Mouse (Mus musculus) forebrain, embryonic 11.5 days (tissue): ENCODE measurements around the gene Ltb. TPM values are rescaled to one million over a fixed set of nuclear protein-coding genes. Genes with fewer than 3 reads are reported as not detected.

Source experiments
- ATAC-seq: fragments of 200-750 bp; cut with Nextera tagmentation; replicated peaks from 2 replicates; pipeline ENCODE4 v1.8.0; 2017; ENCODE audit warnings: moderate TSS enrichment; ENCODE audit not compliant: low FRiP score
- DNase-seq: peaks from one replicate; pipeline ENCODE4 v3.0.0-alpha.2; 2017; ENCODE audit warnings: low spot score
- H3K27ac ChIP-seq: fragments of 300-500 bp; sonication (generic); 2 replicates; pipeline ENCODE4 v1.5.1; 2014; ENCODE audit warnings: low read depth, low read length
- H3K27me3 ChIP-seq: fragments of 300-500 bp; sonication (generic); 2 replicates; pipeline ENCODE4 v1.6.1; 2014; ENCODE audit warnings: mild to moderate bottlenecking, low read length, mixed read lengths; ENCODE audit not compliant: control insufficient read depth, insufficient read depth
- H3K36me3 ChIP-seq: fragments of 300-500 bp; sonication (generic); 2 replicates; pipeline ENCODE4 v1.6.1; 2014; ENCODE audit warnings: mild to moderate bottlenecking, low read length, moderate library complexity, mixed read lengths; ENCODE audit not compliant: control insufficient read depth, insufficient read depth
- H3K4me1 ChIP-seq: fragments of 300-500 bp; sonication (generic); replicated peaks from 2 replicates; pipeline ENCODE4 v1.6.1; 2014; ENCODE audit warnings: low read length, mixed read lengths; ENCODE audit not compliant: control insufficient read depth, insufficient read depth
- H3K4me2 ChIP-seq: fragments of 300-500 bp; sonication (generic); 2 replicates; pipeline ENCODE4 v1.6.1; 2014; ENCODE audit warnings: low read depth, mild to moderate bottlenecking, low read length, moderate library complexity, mixed read lengths; ENCODE audit not compliant: severe bottlenecking
- H3K4me3 ChIP-seq: fragments of 300-500 bp; sonication (generic); 2 replicates; pipeline ENCODE4 v1.5.1; 2014; ENCODE audit warnings: low read depth, low read length
- H3K9ac ChIP-seq: fragments of 300-500 bp; sonication (generic); 2 replicates; pipeline ENCODE4 v1.6.1; 2014; ENCODE audit warnings: low read length
- H3K9me3 ChIP-seq: fragments of 300-500 bp; sonication (generic); 2 replicates; pipeline ENCODE4 v1.6.1; 2016; ENCODE audit warnings: low read length, mixed read lengths; ENCODE audit not compliant: control insufficient read depth
- WGBS: fragments of 180-500 bp; shearing (Covaris S2); extraction: QIAGEN DNeasy Blood & Tissue Kit; methylation state at CpG from one replicate; pipeline ENCODE4 v1.1.7; 2014; 5-methylcytosine and 5-hydroxymethylcytosine counted together
- polyA plus RNA-seq: library from polyadenylated mRNA; unstranded; fragments of >200 nt; fragmentation: Nextera tagmentation; extraction: Ambion mirVana; gene quantifications from 2 replicates; pipeline ENCODE4 v1.2.1, GENCODE M21; 2014

Gene Ltb
- polyA plus RNA-seq, 1 experiment from 2014 or later = 0.17 TPM

GRCm38 (mm10) chr17:35201787-35202186 is 7.5 kb downstream of the Ltb start, which contains the start of gene Tnf:
Gene Tnf, minus strand, starts transcription at chr17:35202007.
- H3K4me2 ChIP-seq = no peak within 1 kb of the TSS
- ATAC-seq = no peak
- H3K4me3 ChIP-seq = no peak within 1 kb of the TSS
- no peak within 1 kb of the TSS for H3K9ac ChIP-seq
- 41% methylated on average over 13 of the region's 13 CpGs for WGBS
- H3K27ac ChIP-seq = no peak within 1 kb of the TSS
- no peaks in the 10 kb centered on the region for H3K36me3 ChIP-seq
- DNase-seq = no peak
- no peaks in the 10 kb centered on the region for H3K4me1 ChIP-seq
- H3K9me3 ChIP-seq = no peaks in the 10 kb centered on the region
- H3K27me3 ChIP-seq = peaks cover 2% of the 10 kb centered on the region

- Histone ChIP-seq H3K4me3 (no peak overlapping the region), H3K9ac (no peak overlapping the region), H3K9me3 (no peaks in the 10 kb centered on the region), H3K36me3 (no peaks in the 10 kb centered on the region), H3K27me3 (peaks cover 2% of the 10 kb centered on the region), H3K4me2 (no peak overlapping the region), H3K4me1 (no peaks in the 10 kb centered on the region), H3K27ac (no peak overlapping the region)
- ATAC-seq (no peak), DNase-seq (no peak)
- 87% methylated on average over 4 of the region's 4 CpGs for WGBS
Measured at GRCm38 (mm10) chr17:35202442-35202841, 8.2 kb downstream of the Ltb start.

GRCm38 (mm10) chr17:35204494-35205379 is 10.5 kb downstream of the Ltb start, which contains the start of gene Lta:
Gene Lta, minus strand, starts transcription at chr17:35205351.
- no peak within 1 kb of the TSS for H3K9ac ChIP-seq
- H3K27ac ChIP-seq = no peak within 1 kb of the TSS
- ATAC-seq (no peak), DNase-seq (no peak)
- H3K4me2 ChIP-seq = no peak within 1 kb of the TSS
- WGBS = 28% methylated on average over 20 of the region's 20 CpGs
- no peak within 1 kb of the TSS for H3K4me3 ChIP-seq
- H3K27me3 ChIP-seq = peaks cover 2% of the 10 kb centered on the region
- H3K4me1 ChIP-seq = no peaks in the 10 kb centered on the region
- no peaks in the 10 kb centered on the region for H3K36me3 ChIP-seq
- no peaks in the 10 kb centered on the region for H3K9me3 ChIP-seq

- no peak overlapping the region for H3K9ac ChIP-seq
Measured at GRCm38 (mm10) chr17:35205380-35205769, 11.1 kb downstream of the Ltb start.

GRCm38 (mm10) chr17:35209785-35210535 is 15.7 kb downstream of the Ltb start:
- Histone ChIP-seq H3K27me3 (no peaks in the 10 kb centered on the region), H3K9me3 (no peaks in the 10 kb centered on the region), H3K4me2 (no peak overlapping the region), H3K4me1 (no peaks in the 10 kb centered on the region), H3K4me3 (no peak overlapping the region), H3K9ac (no peak overlapping the region), H3K27ac (no peak overlapping the region), H3K36me3 (no peaks in the 10 kb centered on the region)
- no peak for ATAC-seq
- 74% methylated on average over 12 of the region's 12 CpGs for WGBS
- DNase-seq = no peak

More at GRCm38 (mm10) chr17:35205380-35205769, 11.1 kb downstream of the Ltb start:
- H3K4me1 ChIP-seq = no peaks in the 10 kb centered on the region
- H3K27me3 ChIP-seq = no peaks in the 10 kb centered on the region; the same call in 1 of the 2 replicates
- no peak overlapping the region for H3K4me2 ChIP-seq
- ATAC-seq (no peak), DNase-seq (no peak)
- no peaks in the 10 kb centered on the region for H3K36me3 ChIP-seq
- no peak overlapping the region for H3K27ac ChIP-seq
- H3K4me3 ChIP-seq = no peak overlapping the region
- H3K9me3 ChIP-seq = no peaks in the 10 kb centered on the region
- 58% methylated on average over 10 of the region's 10 CpGs for WGBS

DNA sequence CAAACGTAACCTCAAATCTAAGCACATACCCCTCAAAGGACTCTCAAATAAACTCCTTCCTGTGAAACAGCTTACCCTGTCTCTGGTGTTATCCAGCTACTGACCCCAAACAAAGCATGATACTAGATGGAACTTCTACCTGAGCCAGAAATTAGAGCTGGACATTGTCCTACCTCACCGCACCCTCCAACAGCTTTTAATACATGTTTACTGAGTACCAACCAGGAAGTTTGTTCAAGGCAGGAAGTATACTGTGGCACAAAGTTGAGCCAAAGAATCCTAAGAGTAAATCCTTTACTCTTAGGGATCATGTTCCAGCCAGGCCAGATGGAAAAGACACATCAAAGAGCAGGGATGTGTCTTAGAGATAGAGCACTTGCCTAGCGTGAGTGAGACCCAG is 16.4 kb downstream of the Ltb start:
- no peak overlapping the region for H3K9ac ChIP-seq
- ATAC-seq (no peak), DNase-seq (no peak)
- H3K4me2 ChIP-seq = no peak overlapping the region
- H3K9me3 ChIP-seq = no peaks in the 10 kb centered on the region
- no peak overlapping the region for H3K27ac ChIP-seq
- WGBS = 82% methylated on average over 3 of the region's 3 CpGs
- H3K4me3 ChIP-seq = no peak overlapping the region
- H3K27me3 ChIP-seq = no peaks in the 10 kb centered on the region
- H3K36me3 ChIP-seq = no peaks in the 10 kb centered on the region
- H3K4me1 ChIP-seq = no peaks in the 10 kb centered on the region

- Histone ChIP-seq H3K9me3 (no peaks in the 10 kb centered on the region), H3K27ac (no peak overlapping the region), H3K4me2 (no peak overlapping the region), H3K36me3 (no peaks in the 10 kb centered on the region), H3K27me3 (no peaks in the 10 kb centered on the region), H3K9ac (no peak overlapping the region), H3K4me3 (no peak overlapping the region), H3K4me1 (no peaks in the 10 kb centered on the region)
- ATAC-seq (no peak), DNase-seq (no peak)
- 92% methylated on average over 5 of the region's 5 CpGs for WGBS
Measured at GRCm38 (mm10) chr17:35213071-35213470, 18.8 kb downstream of the Ltb start.

DNA sequence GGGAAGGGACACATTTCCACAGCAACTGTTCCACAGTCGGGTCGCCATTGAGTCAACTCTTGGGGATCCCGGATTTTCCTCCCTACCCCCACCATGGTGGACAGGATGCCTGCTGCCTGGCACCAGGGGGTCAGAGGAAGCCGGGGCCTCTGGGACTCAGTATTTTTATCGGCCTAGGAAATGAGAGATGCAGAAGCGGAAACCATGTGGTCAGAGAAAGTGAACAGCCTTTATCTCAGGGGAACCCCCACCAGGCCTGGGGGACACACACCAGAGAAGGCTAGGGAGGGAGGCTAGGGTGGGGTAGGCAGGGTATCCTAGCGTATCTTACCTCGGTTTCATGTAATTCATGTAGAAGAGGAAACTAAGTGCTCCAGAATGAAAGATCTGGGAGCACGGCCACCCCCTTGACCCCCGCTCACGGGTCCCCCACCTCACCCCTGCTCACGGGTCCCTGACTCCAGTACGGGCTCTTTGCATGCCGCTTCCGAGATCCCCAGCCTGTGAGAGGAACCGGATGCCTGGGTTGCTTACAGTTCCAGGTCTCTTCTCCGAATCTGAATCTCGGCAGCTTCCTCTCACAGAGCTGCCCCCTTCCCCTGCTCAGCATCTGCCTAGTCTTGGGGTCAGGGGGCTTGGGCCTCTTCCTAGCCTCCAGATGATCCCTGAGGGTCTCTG is 24.4 kb downstream of the Ltb start:
- no peak overlapping the region for H3K4me3 ChIP-seq
- no peak overlapping the region for H3K4me2 ChIP-seq
- H3K4me1 ChIP-seq = no peaks in the 10 kb centered on the region
- 86% methylated on average over 18 of the region's 18 CpGs for WGBS
- H3K36me3 ChIP-seq = peaks cover 5% of the 10 kb centered on the region; the same call in 1 of the 2 replicates
- DNase-seq (no peak), ATAC-seq (no peak)
- H3K9me3 ChIP-seq = no peaks in the 10 kb centered on the region
- no peaks in the 10 kb centered on the region for H3K27me3 ChIP-seq
- H3K27ac ChIP-seq = no peak overlapping the region
- no peak overlapping the region for H3K9ac ChIP-seq
